Mouse (Mus musculus): Measurements from ENCODE around the gene Rtn3. TPM values are rescaled to one million over a fixed set of nuclear protein-coding genes. Genes with fewer than 3 reads are reported as not detected.

The Rtn3 gene
- polyA plus RNA-seq, 1 experiment from 2014 or later, result 134 TPM

- H3K36me3 ChIP-seq (ENCODE audit: control insufficient read depth, insufficient read depth), result peaks cover 34% of the 10 kb centered on the region
- H3K4me1 ChIP-seq (replicated peaks; ENCODE audit: control insufficient read depth, insufficient read depth, low read length), result peaks cover 17% of the 10 kb centered on the region; the same call in 1 of the 2 replicates
- H3K27ac ChIP-seq (ENCODE audit: low read depth, low read length), result 0 out of 2 replicates have a peak overlapping the region, but pooled peaks have one; percentile 35
- H3K4me3 ChIP-seq (ENCODE audit: low read depth, low read length), result 0 out of 2 replicates have a peak overlapping the region, but pooled peaks have one; percentile 7
- ATAC-seq, result no peak
- TF ChIP-seq CTCF (IDR thresholded peaks at IDR 0.05; ENCODE audit: low read depth), result no peak
- 48% methylated on average over 35 of the region's 35 CpGs for WGBS
- no peaks in the 10 kb centered on the region for H3K9me3 ChIP-seq (ENCODE audit: control insufficient read depth)
- peak overlapping the region; percentile 60 for H3K4me2 ChIP-seq (replicated peaks; ENCODE audit: low read depth)
- no peaks in the 10 kb centered on the region for H3K27me3 ChIP-seq (replicated peaks; ENCODE audit: control insufficient read depth, insufficient read depth, low read length)
- H3K9ac ChIP-seq (ENCODE audit: low read depth, low read length), result no peak overlapping the region
Observed at GRCm38 (mm10) chr19:7422656-7423027, 60.4 kb downstream of the Rtn3 start.

DNA sequence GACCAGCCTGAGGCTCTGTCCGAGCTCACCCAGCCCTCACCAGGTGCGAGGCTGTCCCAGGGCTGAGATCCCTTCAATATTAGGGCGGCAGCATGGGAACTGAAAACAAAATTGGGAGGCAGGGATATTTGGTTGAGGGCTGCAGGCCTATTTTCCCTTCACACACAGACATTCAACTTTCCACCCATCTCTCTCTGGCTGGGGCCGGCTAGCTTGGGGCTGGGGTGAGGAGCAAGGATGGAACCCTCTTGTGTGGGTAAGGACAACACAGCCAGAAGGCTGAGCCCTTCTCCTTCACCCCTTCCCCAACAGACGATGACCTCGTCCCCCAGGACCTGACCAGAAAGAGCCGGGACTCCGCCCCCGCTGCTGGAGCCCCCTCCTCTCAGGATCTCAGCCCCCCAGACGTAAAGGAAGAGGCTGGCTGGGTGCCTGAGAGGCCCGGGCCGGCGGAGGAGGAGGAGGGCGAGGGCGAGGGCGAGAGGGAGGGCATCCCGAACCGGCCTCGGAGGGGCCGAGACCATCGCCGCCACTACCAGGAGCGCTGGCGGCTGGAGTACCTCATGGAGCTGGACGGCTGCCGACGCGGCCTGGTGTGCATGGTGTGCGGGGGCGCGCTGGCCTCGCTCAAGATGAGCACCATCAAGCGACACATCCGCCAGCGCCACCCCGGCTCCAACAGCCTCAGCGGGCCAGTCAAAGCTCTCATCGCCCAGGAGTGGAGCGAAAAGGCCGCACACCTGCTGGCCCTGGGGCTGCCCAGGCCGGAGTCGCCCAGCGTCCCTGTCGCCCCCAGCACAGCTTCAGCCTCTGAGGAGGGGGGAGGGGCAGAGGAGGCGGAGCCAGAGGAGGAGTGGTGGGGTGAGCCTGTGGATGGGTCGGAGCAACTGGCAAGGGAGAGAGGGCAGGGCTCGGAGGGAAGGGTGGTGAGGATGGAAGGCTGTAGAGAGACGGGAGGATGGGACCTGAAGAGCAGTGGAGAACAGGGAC is 61.2 kb downstream of the Rtn3 start:
- Histone ChIP-seq H3K9ac (ENCODE audit: low read depth, low read length) (no peak overlapping the region), H3K27ac (ENCODE audit: low read depth, low read length) (no peak overlapping the region)
- no peak for ATAC-seq

GRCm38 (mm10) chr19:7420841-7421601 is 62.1 kb downstream of the Rtn3 start:
- H3K9me3 ChIP-seq (ENCODE audit: control insufficient read depth), result no peaks in the 10 kb centered on the region
- no peak for TF ChIP-seq CTCF (IDR thresholded peaks at IDR 0.05; ENCODE audit: low read depth)
- no peak overlapping the region for H3K9ac ChIP-seq (ENCODE audit: low read depth, low read length)
- WGBS, result 84% methylated on average over 27 of the region's 27 CpGs
- H3K36me3 ChIP-seq (ENCODE audit: control insufficient read depth, insufficient read depth), result peaks cover 23% of the 10 kb centered on the region
- H3K4me1 ChIP-seq (replicated peaks; ENCODE audit: control insufficient read depth, insufficient read depth, low read length), result peaks cover 17% of the 10 kb centered on the region; the same call in 1 of the 2 replicates
- H3K27me3 ChIP-seq (replicated peaks; ENCODE audit: control insufficient read depth, insufficient read depth, low read length), result no peaks in the 10 kb centered on the region
- no peak for ATAC-seq
- no peak overlapping the region for H3K4me3 ChIP-seq (ENCODE audit: low read depth, low read length)
- H3K27ac ChIP-seq (ENCODE audit: low read depth, low read length), result no peak overlapping the region
- no peak overlapping the region for H3K4me2 ChIP-seq (replicated peaks; ENCODE audit: low read depth)

More for the DNA sequence above, 61.2 kb downstream of the Rtn3 start:
- Histone ChIP-seq H3K4me1 (replicated peaks; ENCODE audit: control insufficient read depth, insufficient read depth, low read length) (peaks cover 17% of the 10 kb centered on the region; the same call in 1 of the 2 replicates), H3K27me3 (replicated peaks; ENCODE audit: control insufficient read depth, insufficient read depth, low read length) (no peaks in the 10 kb centered on the region), H3K4me2 (replicated peaks; ENCODE audit: low read depth) (peak overlapping the region; percentile 60), H3K9me3 (ENCODE audit: control insufficient read depth) (no peaks in the 10 kb centered on the region), H3K36me3 (ENCODE audit: control insufficient read depth, insufficient read depth) (peaks cover 27% of the 10 kb centered on the region), H3K4me3 (ENCODE audit: low read depth, low read length) (0 out of 2 replicates have a peak overlapping the region, but pooled peaks have one; percentile 7)
- WGBS, result 62% methylated on average over 43 of the region's 48 CpGs
- no peak for TF ChIP-seq CTCF (IDR thresholded peaks at IDR 0.05; ENCODE audit: low read depth)

DNA sequence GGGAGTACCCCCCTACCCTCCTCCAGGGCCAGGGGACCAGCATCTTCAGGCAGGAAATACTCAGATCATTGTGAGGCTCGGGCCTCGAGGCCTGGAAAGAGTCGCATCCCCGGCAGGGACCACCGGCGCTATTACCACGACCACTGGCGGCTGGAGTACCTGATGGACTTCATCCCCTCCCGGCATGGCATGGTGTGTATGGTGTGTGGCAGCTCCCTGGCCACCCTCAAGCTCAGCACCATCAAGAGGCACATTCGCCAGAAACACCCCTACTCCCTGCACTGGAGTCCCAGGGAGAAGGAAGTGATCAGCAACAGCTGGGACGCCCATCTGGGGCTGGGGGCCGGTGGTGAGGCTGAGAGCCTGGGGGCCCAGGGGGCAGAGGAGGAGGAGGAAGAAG is 63.0 kb downstream of the Rtn3 start:
- Histone ChIP-seq H3K9me3 (ENCODE audit: control insufficient read depth) (no peaks in the 10 kb centered on the region), H3K4me3 (ENCODE audit: low read depth, low read length) (no peak overlapping the region), H3K27ac (ENCODE audit: low read depth, low read length) (no peak overlapping the region), H3K9ac (ENCODE audit: low read depth, low read length) (no peak overlapping the region), H3K4me2 (replicated peaks; ENCODE audit: low read depth) (no peak overlapping the region), H3K36me3 (ENCODE audit: control insufficient read depth, insufficient read depth) (peaks cover 23% of the 10 kb centered on the region), H3K27me3 (replicated peaks; ENCODE audit: control insufficient read depth, insufficient read depth, low read length) (no peaks in the 10 kb centered on the region), H3K4me1 (replicated peaks; ENCODE audit: control insufficient read depth, insufficient read depth, low read length) (peaks cover 17% of the 10 kb centered on the region; the same call in 1 of the 2 replicates)
- 67% methylated on average over 12 of the region's 12 CpGs for WGBS
- no peak for ATAC-seq
- no peak for TF ChIP-seq CTCF (IDR thresholded peaks at IDR 0.05; ENCODE audit: low read depth)

DNA sequence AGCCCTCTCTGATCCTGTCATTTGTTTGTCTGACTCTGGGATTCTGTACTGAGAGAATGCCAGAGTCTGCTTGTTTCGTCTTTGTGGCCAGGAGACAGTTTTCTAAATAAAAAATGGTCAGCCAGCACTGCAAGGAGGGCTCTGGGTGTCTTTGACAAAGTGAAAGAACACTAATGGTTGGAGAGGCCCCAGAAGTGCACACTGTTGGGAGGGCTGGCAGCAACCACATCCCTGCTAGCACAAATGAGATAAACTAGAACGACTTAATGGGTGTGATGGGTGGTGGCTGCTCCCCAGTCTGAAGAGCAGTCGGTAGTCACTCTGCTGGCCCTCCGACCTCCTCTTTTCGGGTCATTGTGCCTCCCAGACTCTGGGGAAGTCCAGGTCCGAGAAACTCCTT is 63.9 kb downstream of the Rtn3 start:
- peak overlapping the region; percentile 79; the same call in 1 of the 2 replicates for H3K4me3 ChIP-seq (ENCODE audit: low read depth, low read length)
- ATAC-seq, result no peak
- H3K4me1 ChIP-seq (replicated peaks; ENCODE audit: control insufficient read depth, insufficient read depth, low read length), result peaks cover 17% of the 10 kb centered on the region; the same call in 1 of the 2 replicates
- peaks cover 23% of the 10 kb centered on the region for H3K36me3 ChIP-seq (ENCODE audit: control insufficient read depth, insufficient read depth)
- TF ChIP-seq CTCF (IDR thresholded peaks at IDR 0.05; ENCODE audit: low read depth), result no peak
- 32% methylated on average over 6 of the region's 6 CpGs for whole genome bisulfite sequencing
- H3K27me3 ChIP-seq (replicated peaks; ENCODE audit: control insufficient read depth, insufficient read depth, low read length), result no peaks in the 10 kb centered on the region
- H3K9me3 ChIP-seq (ENCODE audit: control insufficient read depth), result no peaks in the 10 kb centered on the region
- peak overlapping the region; percentile 99 for H3K4me2 ChIP-seq (replicated peaks; ENCODE audit: low read depth)
- H3K9ac ChIP-seq (ENCODE audit: low read depth, low read length), result no peak overlapping the region
- H3K27ac ChIP-seq (ENCODE audit: low read depth, low read length), result no peak overlapping the region
